In the genomic region with DNA sequence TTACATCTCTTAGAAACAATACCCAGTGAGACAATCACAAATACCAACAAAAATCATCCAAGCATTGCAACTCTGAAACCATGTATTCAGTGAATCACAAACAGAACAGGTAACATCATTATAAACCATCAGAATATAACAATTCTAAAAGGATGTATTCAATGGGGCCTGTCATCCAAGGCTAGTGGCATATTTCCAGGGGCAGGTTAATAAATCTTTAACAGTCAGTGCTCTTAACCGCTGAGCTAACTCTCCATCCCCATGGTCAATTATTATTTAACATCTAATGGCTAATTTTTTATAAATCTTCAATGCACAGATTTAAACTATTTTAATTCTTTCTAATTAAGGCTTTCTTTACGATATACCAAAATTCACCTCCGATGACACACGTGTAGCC, we compare ENCODE assay signal across 29 mouse cellular contexts. TPM values are rescaled to one million over a fixed set of nuclear protein-coding genes. Genes with fewer than 3 reads are reported as not detected.
"Had no signal": no experiment of that assay in that cellular context is flagged by ENCODE, and none has a peak within 500 bp of the region (broad histone marks: within the 10 kb centered on the region; RNA-seq: fewer than 3 reads in every experiment).

No protein-coding gene starts in this region.

- H3K27ac ChIP-seq: embryonic facial prominence, embryonic 10.5 days; embryonic facial prominence, embryonic 12.5 days; embryonic facial prominence, embryonic 13.5 days; embryonic facial prominence, embryonic 15.5 days; forebrain, embryonic 10.5 days; forebrain, embryonic 12.5 days; forebrain, embryonic 13.5 days; forebrain, embryonic 15.5 days; gastrocnemius, adult 2 months; heart, adult 2 months had no signal

- H3K9ac ChIP-seq: embryonic facial prominence, embryonic 12.5 days; embryonic facial prominence, embryonic 13.5 days; embryonic facial prominence, embryonic 15.5 days; forebrain, embryonic 12.5 days; forebrain, embryonic 13.5 days; forebrain, embryonic 15.5 days; forebrain, postnatal 0 days had no signal

- H3K4me2 ChIP-seq: embryonic facial prominence, embryonic 12.5 days; embryonic facial prominence, embryonic 13.5 days; embryonic facial prominence, embryonic 15.5 days; forebrain, embryonic 12.5 days; forebrain, embryonic 13.5 days; forebrain, embryonic 15.5 days had no signal

- H3K4me1 ChIP-seq: embryonic facial prominence, embryonic 10.5 days; embryonic facial prominence, embryonic 12.5 days; embryonic facial prominence, embryonic 13.5 days; embryonic facial prominence, embryonic 15.5 days; forebrain, embryonic 10.5 days; forebrain, embryonic 12.5 days; forebrain, embryonic 13.5 days; forebrain, embryonic 15.5 days had no signal

- H3K4me3 ChIP-seq: embryonic facial prominence, embryonic 10.5 days; embryonic facial prominence, embryonic 12.5 days; embryonic facial prominence, embryonic 13.5 days; embryonic facial prominence, embryonic 15.5 days; erythroblast, embryonic 14.5 days; forebrain, embryonic 10.5 days; forebrain, embryonic 12.5 days; forebrain, embryonic 13.5 days; forebrain, embryonic 15.5 days; gastrocnemius, adult 2 months; heart, adult 2 months had no signal

- DNase-seq: cerebellum, adult 2 months; cerebellum, adult 8-10 months; cerebellum, adult 9-10 months; cerebellum, adult 9-11 months; cerebellum, postnatal 10 days; cerebellum, postnatal 14 days; cerebellum, postnatal 25 days; cerebellum, postnatal 36 days; embryo, embryonic 11 days; forebrain, postnatal 0 days; gastrocnemius, adult 2 months; gastrocnemius, postnatal 10 days; gastrocnemius, postnatal 14 days; gastrocnemius, postnatal 25 days; gastrocnemius, postnatal 36 days; heart, adult 11 months; heart, adult 18-20 months; heart, adult 2 months had no signal

- ATAC-seq: forebrain, embryonic 13.5 days; forebrain, embryonic 14.5 days; forebrain, embryonic 15.5 days; forebrain, embryonic 16.5 days; forebrain, postnatal 0 days had no signal

- H3K36me3 ChIP-seq: embryonic facial prominence, embryonic 10.5 days; embryonic facial prominence, embryonic 12.5 days; embryonic facial prominence, embryonic 13.5 days; embryonic facial prominence, embryonic 15.5 days; forebrain, embryonic 10.5 days; forebrain, embryonic 12.5 days; forebrain, embryonic 15.5 days had no signal

- H3K27me3 ChIP-seq: embryonic facial prominence, embryonic 12.5 days; embryonic facial prominence, embryonic 13.5 days; embryonic facial prominence, embryonic 15.5 days; forebrain, embryonic 12.5 days; forebrain, embryonic 13.5 days; forebrain, embryonic 15.5 days had no signal

- H3K9me3 ChIP-seq: embryonic facial prominence, embryonic 12.5 days; embryonic facial prominence, embryonic 13.5 days; embryonic facial prominence, embryonic 15.5 days; forebrain, embryonic 12.5 days; forebrain, embryonic 13.5 days; forebrain, embryonic 15.5 days had no signal

RNA-seq across cellular contexts. Expression of gene Degs2, which starts 20.3 kb away (rescaled TPM):
- polyA plus RNA-seq: erythroblast, embryonic 14.5 days had no signal
